Mouse (Mus musculus) lung, postnatal 10 days (tissue): ENCODE results near the gene Sept11.

Experiments used
- DNase-seq: peaks from one replicate; pipeline ENCODE4 v3.0.0; 2021

Sept11 gene

GRCm38 (mm10) chr5:93128765-93129164 is 35.5 kb downstream of the Sept11 start:
- DNase-seq = no peak

GRCm38 (mm10) chr5:93129953-93130352 is 36.7 kb downstream of the Sept11 start:
- peak; percentile 64 for DNase-seq

GRCm38 (mm10) chr5:93131401-93131800 is 38.2 kb downstream of the Sept11 start:
- no peak for DNase-seq

DNA sequence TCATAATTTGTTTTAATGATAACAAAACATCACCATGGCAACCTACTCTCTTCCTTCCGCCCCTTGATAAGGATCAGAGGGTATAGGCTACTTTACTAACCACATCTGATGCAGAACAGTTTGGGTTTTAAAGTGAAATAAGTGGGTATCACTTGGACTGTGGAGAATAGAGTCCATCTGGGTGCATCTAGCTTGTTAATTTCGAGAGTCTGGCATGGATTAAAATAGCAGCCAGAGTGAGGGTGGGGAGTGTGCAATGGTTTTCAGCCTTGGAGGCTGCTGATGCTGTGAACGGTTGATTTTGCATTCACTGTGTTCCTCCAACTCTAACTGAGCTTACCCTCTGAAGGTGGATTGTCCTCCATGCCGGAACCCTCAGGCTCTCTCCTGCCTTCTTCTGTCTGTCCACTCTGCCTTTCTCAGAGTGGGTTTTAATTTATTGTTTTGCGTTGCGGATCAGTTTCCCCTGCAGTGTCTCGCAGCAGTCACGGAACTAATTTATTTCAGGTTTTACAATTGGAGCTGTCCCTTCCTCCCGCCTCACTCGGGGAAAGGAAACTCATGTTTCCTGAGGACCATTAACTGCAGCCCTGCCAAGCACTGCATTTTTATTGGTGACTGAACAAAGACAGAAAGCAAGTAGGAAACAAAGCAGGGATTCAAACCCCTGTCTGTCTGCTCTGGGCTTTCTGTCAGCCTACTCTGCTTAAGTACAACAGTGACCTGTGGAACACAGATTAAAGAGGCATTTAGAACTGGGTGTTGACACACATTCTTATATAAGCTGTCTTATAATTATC is 40.4 kb downstream of the Sept11 start:
- DNase-seq = no peak

DNA sequence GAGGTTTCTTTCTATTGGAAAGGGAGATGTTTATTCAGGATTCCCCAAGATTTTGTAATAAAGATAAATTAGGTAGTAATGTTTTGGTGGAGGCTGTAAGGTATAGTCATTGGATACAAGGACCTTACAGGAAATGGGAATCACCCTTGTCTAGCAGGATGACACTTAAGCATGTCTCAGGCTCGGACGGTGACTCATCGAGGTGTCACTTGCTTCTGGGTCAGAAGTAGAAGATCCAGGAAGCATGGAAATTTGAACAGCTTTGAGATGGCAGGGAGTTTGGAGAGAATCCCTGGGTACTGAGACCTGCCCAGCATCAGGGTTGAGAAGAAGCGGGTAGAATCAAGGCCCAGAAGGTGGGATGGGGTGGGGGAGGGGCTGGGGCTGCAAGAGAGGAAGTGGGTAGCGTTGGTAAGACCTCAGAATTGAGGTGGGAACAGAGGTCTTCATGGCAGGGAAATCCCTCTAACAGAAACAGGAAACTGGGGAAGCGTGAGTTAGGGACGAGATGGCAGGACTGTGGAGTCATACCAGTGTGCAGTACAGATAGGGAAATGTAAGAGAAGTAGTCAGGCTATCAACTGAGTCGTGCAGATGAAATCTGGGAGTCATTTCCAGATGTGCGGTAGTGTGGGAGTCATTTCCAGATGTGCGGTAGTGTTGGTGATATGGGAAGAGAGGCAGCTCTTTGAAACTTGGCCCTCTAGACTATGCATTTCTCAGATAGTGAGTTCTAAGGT is 42.3 kb downstream of the Sept11 start:
- DNase-seq = no peak

DNA sequence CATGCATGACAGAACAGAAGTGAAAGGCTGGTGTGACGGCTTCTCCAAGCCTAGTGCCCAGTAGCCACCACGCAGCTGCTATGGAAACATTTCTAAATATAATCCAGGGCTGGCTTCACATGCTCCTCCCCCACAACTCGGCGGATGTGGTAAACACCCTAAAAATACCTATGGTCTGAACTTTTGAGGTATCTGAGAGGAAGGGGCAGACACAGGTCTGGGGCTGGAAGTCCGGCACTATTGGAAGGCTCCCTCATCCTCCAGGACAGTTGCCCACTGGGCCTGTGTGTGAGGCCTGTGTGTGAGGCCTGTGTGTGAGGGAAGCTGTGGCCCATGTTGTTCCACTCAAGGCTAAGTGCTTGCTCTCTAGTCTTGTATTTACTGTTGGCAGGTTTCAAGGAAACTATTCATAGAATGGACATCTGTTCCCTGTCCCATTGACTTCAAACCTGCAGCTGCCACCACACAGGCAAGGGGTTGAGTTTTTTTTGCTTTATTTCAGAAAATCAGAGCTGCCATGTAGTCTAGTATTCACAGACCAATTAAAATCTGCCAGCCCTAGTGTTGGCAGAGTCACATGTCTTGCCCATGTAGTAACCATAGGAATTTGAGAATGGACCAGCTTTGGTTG is 43.8 kb downstream of the Sept11 start:
- peak; percentile 63 for DNase-seq

- no peak for DNase-seq
Measured at GRCm38 (mm10) chr5:93139350-93139749, 46.1 kb downstream of the Sept11 start.

- DNase-seq = peak; percentile 29
Measured at GRCm38 (mm10) chr5:93140747-93141146, 47.5 kb downstream of the Sept11 start.

DNA sequence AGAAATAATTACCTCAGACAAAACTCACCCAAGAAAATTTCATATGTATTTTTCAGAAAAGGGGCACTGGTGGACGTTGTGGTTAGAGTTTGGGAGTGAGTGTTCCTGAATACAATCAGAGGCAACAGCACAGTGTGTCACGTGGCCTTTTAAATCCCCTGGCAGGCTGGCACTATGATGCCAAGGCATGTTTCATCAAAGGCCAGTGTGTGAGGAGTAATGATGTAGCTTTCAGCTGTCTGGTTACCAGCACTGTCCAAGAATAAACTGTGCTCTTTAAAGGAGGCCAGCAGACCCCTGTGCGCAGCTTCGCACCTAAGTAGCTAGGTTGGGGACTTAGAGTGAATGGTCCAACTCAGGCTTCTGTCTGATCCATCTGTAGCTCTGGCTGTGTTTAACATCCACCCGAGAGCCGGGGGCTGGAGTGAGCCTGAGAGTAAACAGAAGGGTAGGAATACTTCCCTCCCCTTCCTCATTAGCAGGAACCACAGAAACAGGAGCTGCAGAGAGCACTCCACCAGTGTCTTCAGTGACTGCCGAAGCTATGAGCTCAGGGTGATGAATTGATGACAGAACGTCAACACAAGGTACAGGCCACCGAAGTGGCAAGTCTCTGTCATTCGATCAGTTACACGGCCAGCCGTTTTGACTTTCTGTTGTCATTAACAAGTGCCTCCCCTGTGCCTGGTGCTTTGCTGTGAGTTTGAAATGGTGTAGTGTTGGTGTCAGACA is 50.3 kb downstream of the Sept11 start:
- no peak for DNase-seq

- DNase-seq = peak; percentile 27
Measured at GRCm38 (mm10) chr5:93144874-93145273, 51.6 kb downstream of the Sept11 start.

- no peak for DNase-seq
Measured at GRCm38 (mm10) chr5:93145504-93145903, 52.3 kb downstream of the Sept11 start.

DNA sequence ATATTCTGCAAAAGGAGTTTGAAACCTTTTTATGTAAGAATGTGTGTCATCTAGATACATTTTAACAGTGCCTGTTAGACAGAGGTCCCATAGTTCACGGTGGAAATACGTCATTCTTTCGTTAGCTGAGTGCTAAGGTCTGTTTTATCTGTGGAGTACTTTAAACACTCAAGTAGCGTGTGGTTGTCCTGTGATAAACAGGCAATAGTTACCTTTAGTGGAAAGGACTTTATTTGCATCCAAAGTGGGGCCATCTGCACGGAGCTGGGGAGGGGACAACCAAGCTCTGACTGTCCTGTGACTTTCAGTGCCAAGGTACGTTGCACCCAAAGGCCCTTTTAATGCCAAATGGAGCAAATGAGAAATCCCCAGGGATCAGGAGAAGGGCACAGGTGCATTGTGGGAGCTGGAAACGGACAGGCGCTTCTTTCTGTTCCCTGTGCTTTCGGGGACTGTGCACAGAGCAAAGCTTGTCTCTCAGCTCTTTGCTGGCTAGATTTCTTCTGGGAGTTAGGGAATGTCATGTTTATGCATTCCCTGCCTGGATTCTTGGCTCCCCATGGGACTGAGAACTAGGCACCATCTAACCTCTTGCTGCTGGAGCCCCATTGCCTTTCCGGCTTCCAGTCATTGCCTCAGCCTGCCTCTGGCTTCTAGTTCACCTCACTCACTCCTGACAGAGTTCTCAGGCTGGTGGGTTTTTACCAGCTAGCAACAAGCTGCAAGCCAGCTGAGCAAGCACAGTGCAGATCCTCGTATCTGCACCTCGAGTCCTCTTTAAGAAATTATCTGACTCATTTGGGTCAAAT is 56.9 kb downstream of the Sept11 start:
- peak; percentile 55 for DNase-seq

- no peak for DNase-seq
Measured at GRCm38 (mm10) chr5:93151985-93152384, 58.7 kb downstream of the Sept11 start.

DNA sequence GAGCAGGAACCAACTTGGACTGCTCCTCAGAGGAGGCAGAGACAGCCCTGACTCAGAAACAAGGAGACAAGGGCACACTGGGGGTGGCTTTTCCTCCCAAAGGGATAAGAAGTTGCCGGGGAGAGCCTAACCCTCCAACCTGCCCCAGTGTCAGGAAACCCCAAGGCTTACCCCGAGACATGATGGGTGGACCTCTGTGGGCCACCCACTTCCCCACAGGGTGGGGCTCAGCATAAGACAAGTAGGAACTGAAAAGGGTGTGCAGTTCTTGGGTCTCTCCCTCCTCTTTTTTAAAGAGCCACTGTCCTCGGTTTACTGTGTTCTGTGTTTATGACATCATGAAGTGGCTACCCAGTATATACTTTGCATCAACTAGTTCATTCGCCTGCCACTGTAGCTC is 59.2 kb downstream of the Sept11 start:
- DNase-seq = no peak

- no peak for DNase-seq
Measured at GRCm38 (mm10) chr5:93154401-93154800, 61.2 kb downstream of the Sept11 start.

GRCm38 (mm10) chr5:93163541-93163940 is 70.3 kb downstream of the Sept11 start:
- peak; percentile 80 for DNase-seq

- DNase-seq = no peak
Measured at GRCm38 (mm10) chr5:93167919-93168516, 74.8 kb downstream of the Sept11 start.

GRCm38 (mm10) chr5:93168654-93169053 is 75.4 kb downstream of the Sept11 start:
- DNase-seq = no peak

DNA sequence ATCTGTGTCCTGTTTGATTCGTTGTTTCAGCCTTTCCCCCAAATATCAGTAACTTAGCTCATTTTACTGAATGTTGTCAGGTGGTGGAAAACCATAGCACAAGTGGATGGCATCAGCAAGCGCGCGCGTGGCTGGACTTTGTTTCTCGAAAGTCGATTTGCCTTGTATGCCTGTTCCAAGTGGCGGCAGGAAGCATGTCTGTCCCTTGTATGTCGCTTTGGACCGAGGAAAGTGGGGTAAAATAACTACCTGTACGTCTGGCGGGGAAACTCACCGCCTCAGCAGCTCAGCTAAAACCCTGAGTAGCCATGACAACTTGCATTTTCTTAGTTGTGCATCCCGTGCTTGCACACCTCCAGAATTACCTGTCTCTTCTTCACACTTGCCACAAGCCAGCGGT is 78.2 kb downstream of the Sept11 start:
- DNase-seq = no peak

DNA sequence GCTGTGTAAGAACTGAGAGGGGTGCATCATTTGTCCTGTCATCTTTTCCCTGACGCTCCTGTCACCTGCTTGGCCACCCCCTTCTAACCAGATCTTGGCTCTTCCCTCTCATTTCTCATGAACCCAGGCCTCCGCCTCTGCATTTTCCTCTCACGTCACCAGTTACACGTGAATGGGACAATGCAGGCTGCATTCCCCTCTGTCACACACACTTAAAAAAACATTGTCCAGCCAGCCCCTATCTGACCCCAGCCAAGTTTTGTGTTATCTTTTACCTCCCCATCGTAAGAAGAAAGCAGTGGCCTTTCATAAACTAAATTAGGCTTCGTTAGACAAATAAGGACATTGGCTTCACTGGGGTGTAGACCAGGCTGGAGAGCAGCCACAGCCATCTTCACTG is 79.3 kb downstream of the Sept11 start:
- no peak for DNase-seq

- no peak for DNase-seq
Measured at GRCm38 (mm10) chr5:93174675-93175074, 81.4 kb downstream of the Sept11 start.

DNA sequence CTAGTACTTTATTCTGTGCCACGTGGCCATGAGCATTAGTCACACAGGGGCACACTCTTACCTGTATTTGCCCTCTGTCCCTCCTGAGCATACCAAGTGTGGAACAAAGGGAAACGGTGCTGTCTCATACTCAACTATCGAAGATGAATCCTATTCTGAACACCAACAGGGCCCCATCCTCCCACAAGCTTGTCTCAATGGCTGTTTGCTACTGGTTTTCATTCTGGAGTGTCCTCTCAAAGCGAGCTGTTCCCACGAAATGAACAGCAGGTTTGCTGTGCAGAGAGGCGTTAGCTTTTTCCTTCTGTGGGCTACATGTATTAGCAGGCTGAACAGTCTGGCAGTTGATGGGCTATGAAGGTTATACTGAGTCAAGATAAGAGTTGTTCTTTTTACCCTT is 85.4 kb downstream of the Sept11 start:
- no peak for DNase-seq
